Mouse (Mus musculus) bone marrow, adult 2 months (tissue): ENCODE data around the gene Ints3. TPM values are rescaled to one million over a fixed set of nuclear protein-coding genes. Genes with fewer than 3 reads are reported as not detected.

ENCODE experiments used
- H3K27ac ChIP-seq: fragments of 200-500 bp; 2 replicates; pipeline ENCODE4 v1.5.1; 2012; ENCODE audit warnings: low read depth, mild to moderate bottlenecking, control low read depth, inconsistent platforms, low read length; ENCODE audit not compliant: control insufficient read depth, poor library complexity, insufficient read depth
- H3K4me1 ChIP-seq: fragments of 200-500 bp; 2 replicates; pipeline ENCODE4 v1.6.1; 2011; ENCODE audit warnings: low read length; ENCODE audit not compliant: control insufficient read depth, insufficient read depth
- H3K4me3 ChIP-seq: fragments of 200-500 bp; replicated peaks from 2 replicates; pipeline ENCODE3; 2011; ENCODE audit warnings: mild to moderate bottlenecking, low read depth, low read length, control low read depth; ENCODE audit not compliant: control insufficient read depth
- CTCF ChIP-seq: fragments of 200-500 bp; IDR thresholded peaks from 2 replicates; pipeline ENCODE4 v1.5.1; 2011; ENCODE audit warnings: low read length, control low read depth; ENCODE audit not compliant: control insufficient read depth, insufficient read depth
- POLR2A ChIP-seq: fragments of 200-500 bp; IDR thresholded peaks from 2 replicates; pipeline ENCODE4 v1.6.1; 2011; ENCODE audit warnings: low read depth, mild to moderate bottlenecking, control low read depth, low read length, borderline replicate concordance; ENCODE audit not compliant: control insufficient read depth
- WGBS: fragments of 180-500 bp; shearing (Covaris S2); methylation state at CpG from one replicate; pipeline ENCODE4 v1.1.7; 2018; 5-methylcytosine and 5-hydroxymethylcytosine counted together
- polyA plus RNA-seq: library from polyadenylated mRNA; stranded (reverse); fragments of >200 nt; gene quantifications from 2 replicates; pipeline ENCODE4 v1.2.4, GENCODE M21; 2011; ENCODE audit warnings: low replicate concordance; ENCODE audit not compliant: missing spikeins, insufficient read depth, insufficient read length

The Ints3 gene
- polyA plus RNA-seq, 1 experiment, result 21.2 TPM

- TF ChIP-seq CTCF (no peak), POLR2A (no peak)
- no peak overlapping the region for H3K4me3 ChIP-seq
- H3K4me1 ChIP-seq, result peaks cover 4% of the 10 kb centered on the region
- 92% methylated on average over 8 of the region's 8 CpGs for WGBS
- H3K27ac ChIP-seq, result no peak overlapping the region
Observed at GRCm38 (mm10) chr3:90391941-90392340, 41.5 kb downstream of the Ints3 start.

GRCm38 (mm10) chr3:90391004-90391403, 42.4 kb downstream of the Ints3 start:
- Histone ChIP-seq H3K4me1 (peaks cover 4% of the 10 kb centered on the region), H3K27ac (no peak overlapping the region), H3K4me3 (no peak overlapping the region)
- no peak for TF ChIP-seq CTCF
- no peak for TF ChIP-seq POLR2A
- 80% methylated on average over 4 of the region's 4 CpGs for WGBS

- WGBS, result 3% methylated on average over 55 of the region's 55 CpGs
- Histone ChIP-seq H3K4me1 (peaks cover 4% of the 10 kb centered on the region), H3K4me3 (peak within 1 kb of the TSS; percentile 5), H3K27ac (no peak within 1 kb of the TSS)
- TF ChIP-seq POLR2A (no peak), CTCF (no peak)
Observed at GRCm38 (mm10) chr3:90389511-90390490, 43.6 kb downstream of the Ints3 start, which contains the start of gene Slc27a3. Gene Slc27a3, minus strand, starts transcription at chr3:90389938.

- no peak for TF ChIP-seq CTCF
- TF ChIP-seq POLR2A, result no peak
- Histone ChIP-seq H3K4me1 (peaks cover 6% of the 10 kb centered on the region), H3K27ac (no peak overlapping the region), H3K4me3 (no peak overlapping the region)
- 9% methylated on average over 53 of the region's 53 CpGs for WGBS
Observed at GRCm38 (mm10) chr3:90388726-90389510, 44.5 kb downstream of the Ints3 start.

- Histone ChIP-seq H3K4me3 (no peak overlapping the region), H3K4me1 (peaks cover 6% of the 10 kb centered on the region), H3K27ac (no peak overlapping the region)
- WGBS, result 53% methylated on average over 4 of the region's 4 CpGs
- no peak for TF ChIP-seq CTCF
- no peak for TF ChIP-seq POLR2A
Observed at GRCm38 (mm10) chr3:90388192-90388591, 45.2 kb downstream of the Ints3 start.

GRCm38 (mm10) chr3:90387483-90387882, 45.9 kb downstream of the Ints3 start:
- 37% methylated on average over 11 of the region's 11 CpGs for WGBS
- no peak for TF ChIP-seq CTCF
- TF ChIP-seq POLR2A, result no peak
- Histone ChIP-seq H3K27ac (no peak overlapping the region), H3K4me3 (no peak overlapping the region), H3K4me1 (peaks cover 6% of the 10 kb centered on the region)

GRCm38 (mm10) chr3:90386817-90387216, 46.6 kb downstream of the Ints3 start:
- TF ChIP-seq POLR2A, result no peak
- Histone ChIP-seq H3K4me1 (peaks cover 6% of the 10 kb centered on the region), H3K27ac (no peak overlapping the region), H3K4me3 (no peak overlapping the region)
- 83% methylated on average over 10 of the region's 10 CpGs for WGBS

GRCm38 (mm10) chr3:90384851-90385375, 48.5 kb downstream of the Ints3 start:
- WGBS, result 71% methylated on average over 7 of the region's 7 CpGs
- Histone ChIP-seq H3K27ac (no peak overlapping the region), H3K4me3 (no peak overlapping the region), H3K4me1 (peaks cover 4% of the 10 kb centered on the region)
- no peak for TF ChIP-seq POLR2A
- TF ChIP-seq CTCF, result no peak
